Mouse (Mus musculus): ENCODE measurements around the gene Hist1h2ae. TPM values are rescaled to one million over a fixed set of nuclear protein-coding genes. Genes with fewer than 3 reads are reported as not detected.
"Not testable (repeated sequence)": the region's sequence is repeated elsewhere in the genome, so short reads cannot be mapped to it uniquely, and the experiment has no call there.

The Hist1h2ae gene
- polyA plus RNA-seq, 1 experiment, result 38.0 TPM

DNA sequence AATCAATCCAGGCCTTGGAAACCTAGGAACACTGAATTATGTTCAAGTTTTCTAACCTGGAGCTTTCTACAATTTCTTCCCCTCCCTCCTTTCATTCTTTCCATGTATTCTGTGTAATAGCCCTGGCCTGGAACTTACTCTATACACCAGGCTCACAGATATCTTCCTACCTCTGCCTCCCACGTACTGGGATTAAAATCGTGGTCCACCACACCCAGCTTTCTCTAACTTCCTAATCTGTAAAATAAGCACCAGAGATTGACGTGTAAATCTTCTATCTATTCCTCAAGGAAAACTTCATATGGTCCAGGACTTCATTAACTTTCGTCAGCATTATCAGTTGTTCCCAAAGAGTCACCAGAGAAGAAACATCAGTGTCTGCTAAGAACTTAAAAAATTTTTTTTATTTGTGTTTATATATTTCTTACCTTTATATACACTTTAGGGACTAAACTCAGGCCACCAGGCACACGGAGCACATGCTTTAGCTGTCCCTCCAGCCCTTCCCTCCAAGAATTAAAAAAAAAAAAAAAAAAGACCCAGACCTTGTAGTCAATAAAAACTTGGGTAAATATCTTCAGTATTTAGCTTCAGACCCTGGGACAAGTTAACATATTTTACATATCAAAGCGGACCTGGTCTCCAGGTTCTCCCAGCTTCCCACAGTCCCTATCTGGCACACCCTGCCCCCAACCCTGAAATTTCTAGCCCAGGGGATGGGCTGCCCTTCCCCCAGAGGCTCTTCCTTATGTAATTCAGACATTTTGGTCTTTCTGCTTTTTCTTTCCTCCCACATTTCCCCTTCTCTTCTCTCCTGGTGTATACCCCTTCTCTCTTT lies 11.4 kb upstream of the Hist1h2ae start:
- Histone ChIP-seq H3K4me1 (ENCODE audit: control insufficient read depth, insufficient read depth, insufficient read length, low read length) (peaks cover 2% of the 10 kb centered on the region; the same call in 1 of the 2 replicates), H3K36me3 (ENCODE audit: control insufficient read depth, insufficient read depth, low read length) (no peaks in the 10 kb centered on the region), H3K27me3 (ENCODE audit: control insufficient read depth, insufficient read depth, low read length) (no peaks in the 10 kb centered on the region), H3K4me3 (ENCODE audit: low read depth, low read length) (peak overlapping the region; percentile 18; the same call in 1 of the 2 replicates), H3K27ac (ENCODE audit: insufficient read depth, low read depth, low read length) (peak overlapping the region; percentile 22)
- WGBS, result 24% methylated on average over 6 of the region's 6 CpGs
- no peak for TF ChIP-seq CTCF (IDR thresholded peaks at IDR 0.05; ENCODE audit: extremely low read depth, insufficient read length, insufficient replicate concordance, low read depth, low read length)
- TF ChIP-seq POLR2A (IDR thresholded peaks at IDR 0.05; ENCODE audit: low read depth, low read length), result no peak

DNA sequence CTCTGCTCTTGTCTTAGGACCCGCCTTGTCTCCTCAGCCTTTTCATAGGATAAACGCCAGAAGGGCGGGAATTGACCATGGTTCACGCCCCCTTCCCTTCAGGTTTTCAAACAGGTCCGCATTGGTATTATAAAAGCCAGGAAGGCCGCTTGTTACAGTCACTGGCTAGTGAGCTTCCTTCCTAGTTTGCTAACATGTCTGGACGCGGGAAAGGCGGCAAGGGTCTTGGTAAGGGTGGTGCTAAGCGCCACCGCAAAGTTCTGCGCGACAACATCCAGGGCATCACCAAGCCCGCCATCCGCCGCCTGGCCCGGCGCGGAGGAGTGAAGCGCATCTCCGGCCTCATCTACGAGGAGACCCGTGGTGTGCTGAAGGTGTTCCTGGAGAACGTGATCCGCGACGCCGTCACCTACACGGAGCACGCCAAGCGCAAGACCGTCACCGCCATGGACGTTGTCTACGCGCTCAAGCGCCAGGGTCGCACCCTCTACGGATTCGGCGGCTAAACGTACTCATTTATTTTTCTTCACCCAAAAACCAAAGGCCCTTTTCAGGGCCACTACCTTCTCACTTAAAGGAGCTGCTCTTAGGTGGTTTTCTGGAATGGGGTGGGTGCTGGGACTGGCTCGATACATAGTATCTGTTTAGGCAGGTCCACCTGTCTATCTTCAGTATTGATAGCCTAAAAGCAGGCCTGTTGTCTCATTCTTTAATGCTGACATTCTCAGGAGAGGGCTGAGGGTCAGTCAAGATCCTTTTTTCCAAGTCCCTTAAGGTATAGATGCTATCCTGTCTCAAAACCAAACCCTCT lies 10.6 kb upstream of the Hist1h2ae start, which contains the start of gene Hist1h4d:
Hist1h4d (plus strand) TSS at position 191 of the 811 bp plus-strand sequence.
- TF ChIP-seq CTCF (IDR thresholded peaks at IDR 0.05; ENCODE audit: extremely low read depth, insufficient read length, insufficient replicate concordance, low read depth, low read length), result no peak
- peak; percentile 98 for TF ChIP-seq POLR2A (IDR thresholded peaks at IDR 0.05; ENCODE audit: low read depth, low read length)
- Histone ChIP-seq H3K4me3 (ENCODE audit: low read depth, low read length) (peak within 1 kb of the TSS; percentile 64), H3K36me3 (ENCODE audit: control insufficient read depth, insufficient read depth, low read length) (no peaks in the 10 kb centered on the region), H3K27me3 (ENCODE audit: control insufficient read depth, insufficient read depth, low read length) (no peaks in the 10 kb centered on the region), H3K4me1 (ENCODE audit: control insufficient read depth, insufficient read depth, insufficient read length, low read length) (peaks cover 2% of the 10 kb centered on the region; the same call in 1 of the 2 replicates), H3K27ac (ENCODE audit: insufficient read depth, low read depth, low read length) (peak within 1 kb of the TSS; percentile 22)
- WGBS, result under 1% methylated on average over 43 of the region's 43 CpGs

DNA sequence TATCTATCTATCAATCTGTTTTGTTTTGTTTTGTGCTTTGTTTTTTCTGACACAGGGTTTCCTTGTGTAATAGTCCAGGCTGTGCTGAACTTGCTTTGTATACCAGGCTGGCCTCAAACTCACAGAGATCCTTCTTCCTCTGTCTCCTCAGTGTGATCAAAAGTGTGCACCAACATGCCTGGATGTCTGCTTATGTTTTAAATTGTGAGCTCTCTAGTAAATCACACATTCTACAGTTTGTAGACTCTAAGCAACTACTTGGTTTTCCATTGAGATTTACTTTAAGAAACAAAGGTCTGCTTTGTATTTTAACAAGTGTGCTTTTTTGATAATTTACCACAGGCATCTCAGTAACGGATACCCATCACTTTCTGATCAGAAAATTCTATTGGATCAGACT lies 6.8 kb upstream of the Hist1h2ae start:
- whole genome bisulfite sequencing, result 96% methylated on average over 1 of the region's 1 CpGs
- Histone ChIP-seq H3K4me1 (ENCODE audit: control insufficient read depth, insufficient read depth, insufficient read length, low read length) (no peaks in the 10 kb centered on the region), H3K27me3 (ENCODE audit: control insufficient read depth, insufficient read depth, low read length) (no peaks in the 10 kb centered on the region), H3K4me3 (ENCODE audit: low read depth, low read length) (no peak overlapping the region), H3K36me3 (ENCODE audit: control insufficient read depth, insufficient read depth, low read length) (no peaks in the 10 kb centered on the region), H3K27ac (ENCODE audit: insufficient read depth, low read depth, low read length) (no peak overlapping the region)
- TF ChIP-seq POLR2A (IDR thresholded peaks at IDR 0.05; ENCODE audit: low read depth, low read length) (no peak), CTCF (IDR thresholded peaks at IDR 0.05; ENCODE audit: extremely low read depth, insufficient read length, insufficient replicate concordance, low read depth, low read length) (no peak)

DNA sequence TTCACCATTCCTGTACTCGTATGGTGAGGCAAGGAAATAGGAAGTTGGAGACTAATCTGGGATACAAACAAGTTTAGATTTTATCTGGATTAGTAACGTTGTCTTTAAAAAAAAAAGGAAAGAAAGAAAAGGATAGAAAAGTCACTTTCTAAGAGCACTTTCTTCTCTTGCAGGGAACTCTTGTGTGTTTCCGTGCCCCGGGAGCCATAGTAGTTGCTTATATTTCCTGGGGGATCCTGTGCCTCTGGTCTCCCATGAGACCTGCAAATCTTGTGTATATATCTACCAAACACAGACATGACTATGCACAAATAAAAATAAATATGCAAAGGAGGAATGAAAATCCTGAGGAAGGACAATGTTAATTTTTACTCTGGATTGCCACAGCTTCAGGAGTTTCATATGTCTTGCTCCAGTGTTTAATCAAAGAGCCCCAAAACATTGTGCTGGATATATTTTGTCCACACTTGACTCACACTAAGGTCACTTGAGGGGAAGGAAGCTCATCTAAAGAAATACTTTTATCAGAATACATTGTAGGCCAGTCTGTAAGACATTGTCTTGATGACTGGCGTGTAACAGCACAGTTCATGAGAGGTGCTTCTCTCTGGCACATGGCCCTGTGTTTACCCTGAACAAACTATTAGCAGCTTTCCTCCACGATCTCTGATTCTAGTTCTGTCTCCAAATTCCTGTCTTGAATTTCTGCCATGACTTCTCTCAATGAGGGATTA lies 6.1 kb upstream of the Hist1h2ae start:
- H3K4me1 ChIP-seq (ENCODE audit: control insufficient read depth, insufficient read depth, insufficient read length, low read length), result no peaks in the 10 kb centered on the region
- H3K4me3 ChIP-seq (ENCODE audit: low read depth, low read length), result no peak overlapping the region
- no peak overlapping the region for H3K27ac ChIP-seq (ENCODE audit: insufficient read depth, low read depth, low read length)
- TF ChIP-seq POLR2A (IDR thresholded peaks at IDR 0.05; ENCODE audit: low read depth, low read length) (no peak), CTCF (IDR thresholded peaks at IDR 0.05; ENCODE audit: extremely low read depth, insufficient read length, insufficient replicate concordance, low read depth, low read length) (no peak)
- H3K27me3 ChIP-seq (ENCODE audit: control insufficient read depth, insufficient read depth, low read length), result no peaks in the 10 kb centered on the region
- WGBS, result 49% methylated on average over 6 of the region's 6 CpGs
- no peaks in the 10 kb centered on the region for H3K36me3 ChIP-seq (ENCODE audit: control insufficient read depth, insufficient read depth, low read length)

DNA sequence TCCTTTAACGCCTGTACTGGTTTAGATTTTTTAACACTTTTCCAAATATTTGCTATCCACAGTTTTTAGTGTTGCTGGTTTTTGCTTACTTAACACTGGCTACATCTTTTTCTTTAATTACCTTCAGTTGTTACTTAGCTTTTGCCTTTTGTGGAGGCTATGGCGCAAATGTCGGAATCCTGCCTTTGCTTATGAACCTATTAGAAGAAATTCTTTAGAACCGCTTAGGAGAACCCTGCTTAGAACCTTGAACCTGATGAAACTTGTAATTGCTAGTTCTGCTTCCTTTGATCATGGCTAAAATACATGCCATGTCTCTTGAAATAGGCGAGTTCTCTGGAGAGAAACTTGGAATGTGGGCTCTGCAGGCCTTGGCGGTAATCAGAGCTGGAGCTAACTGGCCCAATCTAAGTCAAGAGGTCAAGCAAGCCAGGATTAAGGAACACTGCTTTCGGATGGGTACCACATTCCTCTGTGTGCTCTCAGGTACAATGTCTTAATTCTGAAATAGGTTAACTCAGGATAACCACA lies 5.4 kb upstream of the Hist1h2ae start:
- peak overlapping the region; percentile 73 for H3K4me3 ChIP-seq (ENCODE audit: low read depth, low read length)
- 33% methylated on average over 7 of the region's 7 CpGs for WGBS
- H3K36me3 ChIP-seq (ENCODE audit: control insufficient read depth, insufficient read depth, low read length), result no peaks in the 10 kb centered on the region
- H3K27me3 ChIP-seq (ENCODE audit: control insufficient read depth, insufficient read depth, low read length), result no peaks in the 10 kb centered on the region
- TF ChIP-seq CTCF (IDR thresholded peaks at IDR 0.05; ENCODE audit: extremely low read depth, insufficient read length, insufficient replicate concordance, low read depth, low read length) (no peak), POLR2A (IDR thresholded peaks at IDR 0.05; ENCODE audit: low read depth, low read length) (no peak)
- H3K4me1 ChIP-seq (ENCODE audit: control insufficient read depth, insufficient read depth, insufficient read length, low read length), result no peaks in the 10 kb centered on the region
- no peak overlapping the region for H3K27ac ChIP-seq (ENCODE audit: insufficient read depth, low read depth, low read length)

DNA sequence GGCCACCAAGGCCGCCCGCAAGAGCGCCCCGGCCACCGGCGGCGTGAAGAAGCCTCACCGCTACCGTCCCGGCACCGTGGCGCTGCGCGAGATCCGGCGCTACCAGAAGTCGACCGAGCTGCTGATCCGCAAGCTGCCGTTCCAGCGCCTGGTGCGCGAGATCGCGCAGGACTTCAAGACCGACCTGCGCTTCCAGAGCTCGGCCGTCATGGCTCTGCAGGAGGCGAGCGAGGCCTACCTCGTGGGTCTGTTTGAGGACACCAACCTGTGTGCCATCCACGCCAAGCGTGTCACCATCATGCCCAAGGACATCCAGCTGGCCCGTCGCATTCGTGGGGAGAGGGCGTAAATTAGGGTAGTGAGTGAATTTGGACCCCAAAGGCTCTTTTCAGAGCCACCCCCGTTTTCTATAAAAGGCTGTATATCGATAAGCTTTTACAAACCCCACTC lies 4.9 kb upstream of the Hist1h2ae start:
- Histone ChIP-seq H3K4me3 (ENCODE audit: low read depth, low read length) (peak overlapping the region; percentile 73), H3K27ac (ENCODE audit: insufficient read depth, low read depth, low read length) (peak overlapping the region; percentile 52)
- H3K4me1 ChIP-seq (ENCODE audit: control insufficient read depth, insufficient read depth, insufficient read length, low read length); H3K36me3 ChIP-seq (ENCODE audit: control insufficient read depth, insufficient read depth, low read length); H3K27me3 ChIP-seq (ENCODE audit: control insufficient read depth, insufficient read depth, low read length): not testable (repeated sequence)
- WGBS, result 1% methylated on average over 19 of the region's 40 CpGs
- TF ChIP-seq POLR2A (IDR thresholded peaks at IDR 0.05; ENCODE audit: low read depth, low read length), result 0 out of 2 replicates have a peak, but pooled peaks have one; percentile 14

Data from small intestine, adult 2 months (tissue).